Mouse (Mus musculus) neural tube, embryonic 11.5 days (tissue): ENCODE results near the gene Dnaic2. TPM values are rescaled to one million over a fixed set of nuclear protein-coding genes. Genes with fewer than 3 reads are reported as not detected.
A peak's percentile ranks its signal among the peaks of the same experiment; 100 is the strongest.

Source experiments
- ATAC-seq: fragments of 200-750 bp; cut with Nextera tagmentation; 2 replicates; pipeline ENCODE4 v1.8.0; 2017; ENCODE audit warnings: moderate number of reproducible peaks, mild to moderate bottlenecking, moderate TSS enrichment, moderate library complexity; ENCODE audit not compliant: insufficient read depth, low FRiP score, low TSS enrichment
- DNase-seq: peaks from one replicate; pipeline ENCODE4 v3.0.0-alpha.2; 2015; ENCODE audit warnings: low spot score
- H3K27ac ChIP-seq: fragments of 300-500 bp; sonication (generic); 2 replicates; pipeline ENCODE4 v1.5.1; 2014; ENCODE audit warnings: low read depth, mild to moderate bottlenecking, low read length
- H3K27me3 ChIP-seq: fragments of 300-500 bp; sonication (generic); 2 replicates; pipeline ENCODE4 v1.6.1; 2014; ENCODE audit warnings: mild to moderate bottlenecking, low read length, mixed read lengths; ENCODE audit not compliant: control insufficient read depth, insufficient read depth
- H3K36me3 ChIP-seq: fragments of 300-500 bp; sonication (generic); 2 replicates; pipeline ENCODE4 v1.6.1; 2014; ENCODE audit warnings: mild to moderate bottlenecking, low read length, moderate library complexity, mixed read lengths; ENCODE audit not compliant: control insufficient read depth, insufficient read depth
- H3K4me1 ChIP-seq: fragments of 300-500 bp; sonication (generic); 2 replicates; pipeline ENCODE4 v1.6.1; 2014; ENCODE audit warnings: low read length, mixed read lengths; ENCODE audit not compliant: control insufficient read depth, insufficient read depth
- H3K4me2 ChIP-seq: fragments of 300-500 bp; sonication (generic); 2 replicates; pipeline ENCODE4 v1.6.1; 2014; ENCODE audit warnings: low read depth, mild to moderate bottlenecking, moderate library complexity
- H3K4me3 ChIP-seq: fragments of 300-500 bp; sonication (generic); 2 replicates; pipeline ENCODE4 v1.5.1; 2014; ENCODE audit warnings: low read depth, low read length
- H3K9ac ChIP-seq: fragments of 300-500 bp; sonication (generic); 2 replicates; pipeline ENCODE4 v1.6.1; 2014; ENCODE audit warnings: mild to moderate bottlenecking, low read length
- H3K9me3 ChIP-seq: fragments of 300-500 bp; sonication (generic); 2 replicates; pipeline ENCODE4 v1.6.1; 2016; ENCODE audit warnings: low read length; ENCODE audit not compliant: control insufficient read depth
- WGBS: fragments of 180-500 bp; shearing (Covaris S2); extraction: QIAGEN DNeasy Blood & Tissue Kit; methylation state at CpG from one replicate; pipeline ENCODE4 v1.1.7; 2014; 5-methylcytosine and 5-hydroxymethylcytosine counted together
- polyA plus RNA-seq: library from polyadenylated mRNA; unstranded; fragments of >200 nt; fragmentation: Nextera tagmentation; extraction: Ambion mirVana; gene quantifications from 2 replicates; pipeline ENCODE4 v1.2.1, GENCODE M21; 2014

The Dnaic2 gene
- polyA plus RNA-seq, 1 experiment from 2014 or later = 2.5 TPM

GRCm38 (mm10) chr11:114747564-114748138 is 20.4 kb downstream of the Dnaic2 start:
- no peak for ATAC-seq
- no peaks in the 10 kb centered on the region for H3K9me3 ChIP-seq
- no peak overlapping the region for H3K9ac ChIP-seq

GRCm38 (mm10) chr11:114764820-114765818 is 37.9 kb downstream of the Dnaic2 start, which contains the start of gene Kif19a:
Kif19a (plus strand) TSS chr11:114765388.
- Histone ChIP-seq H3K4me2 (peak within 1 kb of the TSS; percentile 70), H3K4me1 (0 out of 2 replicates have a peak, but pooled peaks cover 2% of the 10 kb centered on the region), H3K9ac (no peak within 1 kb of the TSS), H3K27me3 (peaks cover 8% of the 10 kb centered on the region), H3K9me3 (no peaks in the 10 kb centered on the region), H3K4me3 (peak within 1 kb of the TSS; percentile 38), H3K36me3 (no peaks in the 10 kb centered on the region), H3K27ac (no peak within 1 kb of the TSS)
- 4% methylated on average over 51 of the region's 51 CpGs for WGBS
- DNase-seq (peak; percentile 81), ATAC-seq (peak; percentile 73)

More at GRCm38 (mm10) chr11:114747564-114748138, 20.4 kb downstream of the Dnaic2 start:
- H3K4me2 ChIP-seq = no peak overlapping the region
- no peak overlapping the region for H3K27ac ChIP-seq
- no peak for DNase-seq
- no peaks in the 10 kb centered on the region for H3K4me1 ChIP-seq
- H3K36me3 ChIP-seq = no peaks in the 10 kb centered on the region
- WGBS = 75% methylated on average over 12 of the region's 12 CpGs
- no peak overlapping the region for H3K4me3 ChIP-seq
- no peaks in the 10 kb centered on the region for H3K27me3 ChIP-seq

GRCm38 (mm10) chr11:114769911-114770310 is 42.7 kb downstream of the Dnaic2 start:
- Histone ChIP-seq H3K4me1 (0 out of 2 replicates have a peak, but pooled peaks cover 2% of the 10 kb centered on the region), H3K9me3 (no peaks in the 10 kb centered on the region), H3K27me3 (peaks cover 8% of the 10 kb centered on the region), H3K27ac (no peak overlapping the region), H3K4me2 (no peak overlapping the region), H3K36me3 (no peaks in the 10 kb centered on the region), H3K9ac (no peak overlapping the region), H3K4me3 (no peak overlapping the region)
- ATAC-seq (no peak), DNase-seq (no peak)
- WGBS = 56% methylated on average over 6 of the region's 6 CpGs

- Histone ChIP-seq H3K9ac (no peak overlapping the region), H3K27me3 (no peaks in the 10 kb centered on the region), H3K27ac (no peak overlapping the region), H3K4me2 (no peak overlapping the region), H3K4me3 (no peak overlapping the region), H3K4me1 (no peaks in the 10 kb centered on the region), H3K9me3 (no peaks in the 10 kb centered on the region), H3K36me3 (no peaks in the 10 kb centered on the region)
- DNase-seq (no peak), ATAC-seq (no peak)
- 75% methylated on average over 2 of the region's 2 CpGs for WGBS
Measured at GRCm38 (mm10) chr11:114771896-114772295, 44.7 kb downstream of the Dnaic2 start.

GRCm38 (mm10) chr11:114780076-114780475 is 52.9 kb downstream of the Dnaic2 start:
- Histone ChIP-seq H3K4me2 (no peak overlapping the region), H3K9ac (no peak overlapping the region), H3K27ac (no peak overlapping the region), H3K36me3 (no peaks in the 10 kb centered on the region), H3K4me3 (no peak overlapping the region), H3K4me1 (peaks cover 3% of the 10 kb centered on the region; the same call in 1 of the 2 replicates), H3K27me3 (peaks cover under 1% of the 10 kb centered on the region; the same call in 1 of the 2 replicates), H3K9me3 (no peaks in the 10 kb centered on the region)
- ATAC-seq (no peak), DNase-seq (no peak)
- 47% methylated on average over 9 of the region's 9 CpGs for WGBS

GRCm38 (mm10) chr11:114785892-114786291 is 58.7 kb downstream of the Dnaic2 start:
- 52% methylated on average over 10 of the region's 10 CpGs for WGBS
- Histone ChIP-seq H3K4me2 (peak overlapping the region; percentile 43), H3K4me3 (peak overlapping the region; percentile 25; the same call in 1 of the 2 replicates), H3K27ac (no peak overlapping the region), H3K4me1 (peaks cover 11% of the 10 kb centered on the region), H3K27me3 (peaks cover 39% of the 10 kb centered on the region), H3K36me3 (no peaks in the 10 kb centered on the region), H3K9me3 (no peaks in the 10 kb centered on the region), H3K9ac (peak overlapping the region; percentile 54; the same call in 1 of the 2 replicates)
- ATAC-seq (no peak), DNase-seq (no peak)

- Histone ChIP-seq H3K4me3 (peak overlapping the region; percentile 25), H3K36me3 (no peaks in the 10 kb centered on the region), H3K9ac (peak overlapping the region; percentile 54), H3K4me1 (peaks cover 14% of the 10 kb centered on the region), H3K9me3 (no peaks in the 10 kb centered on the region), H3K27me3 (peaks cover 43% of the 10 kb centered on the region), H3K27ac (no peak overlapping the region), H3K4me2 (peak overlapping the region; percentile 43)
- DNase-seq = peak; percentile 71
- WGBS = 2% methylated on average over 43 of the region's 43 CpGs
- ATAC-seq = peak; percentile 14; the same call in 1 of the 2 replicates
Measured at GRCm38 (mm10) chr11:114786326-114786725, 59.1 kb downstream of the Dnaic2 start.

- WGBS = 87% methylated on average over 3 of the region's 3 CpGs
- H3K4me1 ChIP-seq = peaks cover 23% of the 10 kb centered on the region
- no peak overlapping the region for H3K27ac ChIP-seq
- no peak overlapping the region for H3K4me2 ChIP-seq
- ATAC-seq (no peak), DNase-seq (no peak)
- H3K4me3 ChIP-seq = no peak overlapping the region
- no peak overlapping the region for H3K9ac ChIP-seq
- no peaks in the 10 kb centered on the region for H3K9me3 ChIP-seq
- peaks cover 56% of the 10 kb centered on the region for H3K27me3 ChIP-seq
- no peaks in the 10 kb centered on the region for H3K36me3 ChIP-seq
Measured at GRCm38 (mm10) chr11:114787611-114788010, 60.4 kb downstream of the Dnaic2 start.
